Comparison of ENCODE assay signal across 21 mouse cellular contexts in genomic region chr6:136847267-136847666, GRCm38 (mm10). TPM values are rescaled to one million over a fixed set of nuclear protein-coding genes. Genes with fewer than 3 reads are reported as not detected.
"Had no signal": no experiment of that assay in that cellular context is flagged by ENCODE, and none has a peak within 500 bp of the region (broad histone marks: within the 10 kb centered on the region; RNA-seq: fewer than 3 reads in every experiment).

No protein-coding gene starts in this region.

- DNase-seq: gastrocnemius, postnatal 25 days had no signal

- H3K36me3 ChIP-seq: hindbrain, embryonic 10.5 days; hindbrain, embryonic 12.5 days; intestine, embryonic 15.5 days; limb, embryonic 10.5 days; limb, embryonic 12.5 days had no signal

- H3K27me3 ChIP-seq: heart, embryonic 12.5 days; hindbrain, embryonic 12.5 days; intestine, embryonic 15.5 days; limb, embryonic 12.5 days; liver, embryonic 13.5 days had no signal

- H3K27ac ChIP-seq: gastrocnemius, adult 2 months; heart, embryonic 10.5 days; hindbrain, embryonic 10.5 days; hindbrain, embryonic 12.5 days; hindbrain, embryonic 14.5 days; intestine, embryonic 15.5 days; left cerebral cortex, adult 2 months; limb, embryonic 10.5 days; limb, embryonic 12.5 days had no signal

- H3K4me2 ChIP-seq: heart, embryonic 12.5 days; hindbrain, embryonic 12.5 days; hindbrain, embryonic 14.5 days; intestine, embryonic 15.5 days; limb, embryonic 12.5 days had no signal

- ATAC-seq: hindbrain, embryonic 16.5 days; intestine, embryonic 15.5 days had no signal

- H3K9ac ChIP-seq: heart, embryonic 12.5 days; hindbrain, embryonic 12.5 days; hindbrain, embryonic 14.5 days; intestine, embryonic 15.5 days; limb, embryonic 12.5 days had no signal

- H3K4me1 ChIP-seq: hindbrain, embryonic 10.5 days; intestine, embryonic 15.5 days had no signal

- H3K9me3 ChIP-seq: heart, embryonic 10.5 days; heart, embryonic 12.5 days; hindbrain, embryonic 10.5 days; hindbrain, embryonic 12.5 days; intestine, embryonic 15.5 days; limb, embryonic 10.5 days; limb, embryonic 12.5 days; liver, embryonic 13.5 days had no signal

- H3K4me3 ChIP-seq: gastrocnemius, adult 2 months; heart, embryonic 10.5 days; heart, embryonic 12.5 days; hindbrain, embryonic 10.5 days; hindbrain, embryonic 12.5 days; intestine, embryonic 15.5 days; left cerebral cortex, adult 2 months; limb, embryonic 10.5 days; limb, embryonic 12.5 days had no signal

RNA-seq across cellular contexts. Expression of gene Art4, which starts 10.3 kb away (rescaled TPM):
- total RNA-seq: layer of hippocampus, postnatal 25 days; left cerebral cortex, adult 2 months; left cerebral cortex, postnatal 36 days had no signal

RNA-seq across cellular contexts. Expression of gene Smco3, which starts 12.0 kb away (rescaled TPM):
- total RNA-seq: gastrocnemius, adult 2 months; heart, adult 8-10 months; heart, postnatal 25 days had no signal
- polyA plus RNA-seq: heart, embryonic 10.5 days; heart, embryonic 12.5 days; heart, embryonic 14.5 days; heart, embryonic 16.5 days; hindbrain, embryonic 10.5 days; limb, embryonic 10.5 days; limb, embryonic 12.5 days; liver, embryonic 13.5 days had no signal

RNA-seq across cellular contexts. Expression of gene BC049715, which starts 19.8 kb away (rescaled TPM):
- total RNA-seq: gastrocnemius, postnatal 25 days had no signal

RNA-seq across cellular contexts. Expression of gene Mgp, which starts 28.4 kb away (rescaled TPM):
- total RNA-seq: granulocyte monocyte progenitor cell, adult 5-6 weeks had no signal
- polyA plus RNA-seq: inflammation-experienced regulatory T-cells, adult 6 months had no signal
